Mouse (Mus musculus) kidney, postnatal 0 days (tissue): ENCODE data around the gene Krtap2-4. TPM values are rescaled to one million over a fixed set of nuclear protein-coding genes. Genes with fewer than 3 reads are reported as not detected.

ENCODE experiments used
- ATAC-seq: fragments of 200-750 bp; cut with Nextera tagmentation; replicated peaks from 2 replicates; pipeline ENCODE4 v1.8.0; 2017; ENCODE audit warnings: low read depth, moderate number of reproducible peaks, moderate TSS enrichment, moderate library complexity; ENCODE audit not compliant: low FRiP score
- DNase-seq: peaks from one replicate; pipeline ENCODE4 v3.0.0-alpha.2; 2016; ENCODE audit warnings: low spot score
- H3K27ac ChIP-seq: fragments of 300-500 bp; sonication (generic); 2 replicates; pipeline ENCODE4 v1.5.1; 2014; ENCODE audit warnings: mild to moderate bottlenecking
- H3K27me3 ChIP-seq: fragments of 300-500 bp; sonication (generic); 2 replicates; pipeline ENCODE4 v1.6.1; 2014; ENCODE audit warnings: low read length, mixed read lengths; ENCODE audit not compliant: insufficient read depth
- H3K36me3 ChIP-seq: fragments of 300-500 bp; sonication (generic); 2 replicates; pipeline ENCODE4 v1.6.1; 2014; ENCODE audit warnings: low read length, mixed read lengths; ENCODE audit not compliant: insufficient read depth
- H3K4me1 ChIP-seq: fragments of 300-500 bp; sonication (generic); replicated peaks from 2 replicates; pipeline ENCODE4 v1.6.1; 2014; ENCODE audit warnings: antibody characterized with exemption, low read length, mixed read lengths; ENCODE audit not compliant: insufficient read depth
- H3K4me2 ChIP-seq: fragments of 300-500 bp; sonication (generic); 2 replicates; pipeline ENCODE4 v1.6.1; 2014; ENCODE audit warnings: mild to moderate bottlenecking, low read length, moderate library complexity, mixed read lengths
- H3K4me3 ChIP-seq: fragments of 300-500 bp; sonication (generic); replicated peaks from 2 replicates; pipeline ENCODE4 v1.5.1; 2014; ENCODE audit warnings: low read depth, low read length
- H3K9ac ChIP-seq: fragments of 300-500 bp; sonication (generic); 2 replicates; pipeline ENCODE4 v1.6.1; 2014; ENCODE audit warnings: low read depth, low read length
- H3K9me3 ChIP-seq: fragments of 300-500 bp; sonication (generic); replicated peaks from 2 replicates; pipeline ENCODE4 v1.6.1; 2016; ENCODE audit warnings: low read length, inconsistent platforms, mixed read lengths
- CTCF ChIP-seq: IDR thresholded peaks from 2 replicates; pipeline ENCODE4 v1.5.1; 2016; ENCODE audit warnings: antibody characterized with exemption, low read depth, mild to moderate bottlenecking, moderate library complexity
- WGBS: fragments of 180-500 bp; shearing (Covaris S2); extraction: QIAGEN DNeasy Blood & Tissue Kit; methylation state at CpG from one replicate; pipeline ENCODE4 v1.1.7; 2014; 5-methylcytosine and 5-hydroxymethylcytosine counted together
- polyA plus RNA-seq: library from polyadenylated mRNA; unstranded; fragments of >200 nt; fragmentation: Nextera tagmentation; extraction: Ambion mirVana; gene quantifications from 2 replicates; pipeline ENCODE4 v1.2.1, GENCODE M21; 2015

The Krtap2-4 gene
- polyA plus RNA-seq, 1 experiment from 2014 or later = not detected

- no peak for TF ChIP-seq CTCF
- H3K4me3 ChIP-seq = no peak within 1 kb of the TSS
- no peak within 1 kb of the TSS for H3K4me2 ChIP-seq
- no peaks in the 10 kb centered on the region for H3K4me1 ChIP-seq
- no peak within 1 kb of the TSS for H3K27ac ChIP-seq
- H3K27me3 ChIP-seq = no peaks in the 10 kb centered on the region
- DNase-seq = no peak
- WGBS = 82% methylated on average over 6 of the region's 6 CpGs
- no peaks in the 10 kb centered on the region for H3K9me3 ChIP-seq
- ATAC-seq = no peak
- H3K9ac ChIP-seq = no peak within 1 kb of the TSS
- H3K36me3 ChIP-seq = no peaks in the 10 kb centered on the region
Measured at GRCm38 (mm10) chr11:99590981-99591380, 23.7 kb downstream of the Krtap2-4 start, which contains the start of gene Krtap1-3. Gene Krtap1-3, minus strand, starts transcription at chr11:99591339.

GRCm38 (mm10) chr11:99585096-99585495, 29.6 kb downstream of the Krtap2-4 start:
- ATAC-seq (no peak), DNase-seq (no peak)
- Histone ChIP-seq H3K4me3 (no peak overlapping the region), H3K4me1 (no peaks in the 10 kb centered on the region), H3K9ac (no peak overlapping the region), H3K27me3 (no peaks in the 10 kb centered on the region), H3K4me2 (no peak overlapping the region), H3K9me3 (no peaks in the 10 kb centered on the region), H3K27ac (no peak overlapping the region), H3K36me3 (no peaks in the 10 kb centered on the region)
- no peak for TF ChIP-seq CTCF
- 87% methylated on average over 7 of the region's 7 CpGs for WGBS

- H3K4me3 ChIP-seq = no peak within 1 kb of the TSS
- H3K9ac ChIP-seq = no peak within 1 kb of the TSS
- no peaks in the 10 kb centered on the region for H3K27me3 ChIP-seq
- H3K27ac ChIP-seq = no peak within 1 kb of the TSS
- no peak for TF ChIP-seq CTCF
- no peak within 1 kb of the TSS for H3K4me2 ChIP-seq
- no peak for ATAC-seq
- no peaks in the 10 kb centered on the region for H3K36me3 ChIP-seq
- no peaks in the 10 kb centered on the region for H3K9me3 ChIP-seq
- WGBS = 81% methylated on average over 5 of the region's 5 CpGs
- DNase-seq = no peak
- no peaks in the 10 kb centered on the region for H3K4me1 ChIP-seq
Measured at GRCm38 (mm10) chr11:99583245-99583704, 31.4 kb downstream of the Krtap2-4 start, which contains the start of gene Krtap1-4. Gene Krtap1-4, minus strand, starts transcription at chr11:99583654.

- DNase-seq (no peak), ATAC-seq (no peak)
- H3K27ac ChIP-seq = no peak overlapping the region
- no peaks in the 10 kb centered on the region for H3K9me3 ChIP-seq
- no peaks in the 10 kb centered on the region for H3K27me3 ChIP-seq
- no peaks in the 10 kb centered on the region for H3K36me3 ChIP-seq
- no peak overlapping the region for H3K9ac ChIP-seq
- 81% methylated on average over 6 of the region's 6 CpGs for WGBS
- H3K4me2 ChIP-seq = no peak overlapping the region
- H3K4me3 ChIP-seq = no peak overlapping the region
- no peaks in the 10 kb centered on the region for H3K4me1 ChIP-seq
- TF ChIP-seq CTCF = no peak
Measured at GRCm38 (mm10) chr11:99581564-99581963, 33.1 kb downstream of the Krtap2-4 start.

- Histone ChIP-seq H3K4me2 (no peak overlapping the region), H3K9ac (no peak overlapping the region), H3K4me1 (no peaks in the 10 kb centered on the region), H3K36me3 (no peaks in the 10 kb centered on the region), H3K27ac (no peak overlapping the region), H3K9me3 (no peaks in the 10 kb centered on the region), H3K4me3 (no peak overlapping the region), H3K27me3 (no peaks in the 10 kb centered on the region)
- WGBS = 89% methylated on average over 5 of the region's 5 CpGs
- no peak for DNase-seq
- no peak for TF ChIP-seq CTCF
- no peak for ATAC-seq
Measured at GRCm38 (mm10) chr11:99581051-99581450, 33.6 kb downstream of the Krtap2-4 start.

- H3K27ac ChIP-seq = no peak within 1 kb of the TSS
- no peak for TF ChIP-seq CTCF
- no peaks in the 10 kb centered on the region for H3K36me3 ChIP-seq
- WGBS = 85% methylated on average over 6 of the region's 6 CpGs
- no peaks in the 10 kb centered on the region for H3K4me1 ChIP-seq
- no peaks in the 10 kb centered on the region for H3K27me3 ChIP-seq
- no peak within 1 kb of the TSS for H3K4me2 ChIP-seq
- H3K4me3 ChIP-seq = no peak within 1 kb of the TSS
- ATAC-seq (no peak), DNase-seq (no peak)
- no peak within 1 kb of the TSS for H3K9ac ChIP-seq
- no peaks in the 10 kb centered on the region for H3K9me3 ChIP-seq
Measured at GRCm38 (mm10) chr11:99580636-99581035, 34.0 kb downstream of the Krtap2-4 start, which contains the start of gene Krtap1-5. Gene Krtap1-5, minus strand, starts transcription at chr11:99581016.

- Histone ChIP-seq H3K4me1 (no peaks in the 10 kb centered on the region), H3K4me3 (no peak overlapping the region), H3K27me3 (no peaks in the 10 kb centered on the region), H3K9ac (no peak overlapping the region), H3K4me2 (peak overlapping the region; percentile 38; the same call in 1 of the 2 replicates), H3K27ac (no peak overlapping the region), H3K9me3 (no peaks in the 10 kb centered on the region), H3K36me3 (no peaks in the 10 kb centered on the region)
- ATAC-seq (no peak), DNase-seq (peak; percentile 81)
- peak; percentile 85 for TF ChIP-seq CTCF
- WGBS = 4% methylated on average over 7 of the region's 7 CpGs
Measured at GRCm38 (mm10) chr11:99574106-99574505, 40.5 kb downstream of the Krtap2-4 start.
